ENCODE assay signal across 8 mouse cellular contexts in the genomic region with DNA sequence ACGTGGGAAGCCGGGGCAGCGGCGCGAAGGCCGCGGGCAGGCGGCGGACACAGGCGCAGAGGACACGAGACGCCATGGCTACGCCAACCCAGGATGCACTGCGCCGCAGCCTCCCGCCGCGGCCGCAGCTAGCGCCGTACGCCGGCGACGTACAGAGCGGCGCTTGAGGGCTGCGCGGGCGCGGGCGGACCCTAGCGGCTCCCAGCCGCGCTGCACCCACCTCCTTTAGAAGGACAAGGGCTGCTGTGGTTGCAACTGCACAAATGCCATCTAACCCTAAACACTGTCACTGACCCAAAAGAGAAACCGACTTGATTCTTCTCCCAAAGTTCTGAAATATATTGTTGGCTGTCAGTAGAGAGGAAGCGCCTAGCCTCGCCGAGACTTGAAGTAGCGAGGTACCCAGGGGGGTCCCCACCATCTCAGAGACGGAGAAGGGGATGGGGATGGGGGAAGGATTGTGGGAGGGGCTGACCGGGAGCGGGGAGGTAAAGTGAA. TPM values are rescaled to one million over a fixed set of nuclear protein-coding genes. Genes with fewer than 3 reads are reported as not detected.
A peak's percentile ranks its signal among the peaks of the same experiment; 100 is the strongest.
DNase-seq lines count a peak whose midpoint lies in the region; ATAC-seq and TF ChIP-seq lines count a peak whose summit lies in the region.

A gene (minus strand): TSS at position 140 of the 498 bp plus-strand sequence.

- TF ChIP-seq CTCF in midbrain, postnatal 0 days (IDR thresholded peaks at IDR 0.05): peak; percentile 79

- peak within 1 kb of the TSS; percentile 81 for H3K4me2 ChIP-seq in embryonic facial prominence, embryonic 14.5 days (ENCODE audit: low read depth, low read length)
- peak within 1 kb of the TSS; percentile 79 for H3K4me2 ChIP-seq in limb, embryonic 14.5 days (replicated peaks; ENCODE audit: low read depth, low read length, severe bottlenecking)
- H3K4me2 ChIP-seq in midbrain, postnatal 0 days (ENCODE audit: low read depth, low read length, poor library complexity, severe bottlenecking): peak within 1 kb of the TSS; percentile 63

- H3K4me1 ChIP-seq in embryonic facial prominence, embryonic 14.5 days (ENCODE audit: control insufficient read depth, insufficient read depth, low read length): peaks cover 11% of the 10 kb centered on the region; the same call in 1 of the 2 replicates
- peaks cover 8% of the 10 kb centered on the region for H3K4me1 ChIP-seq in limb, embryonic 14.5 days (ENCODE audit: control insufficient read depth, insufficient read depth, low read length)
- peaks cover 5% of the 10 kb centered on the region; the same call in 1 of the 2 replicates for H3K4me1 ChIP-seq in midbrain, postnatal 0 days (ENCODE audit: insufficient read depth, low read length)

- no peaks in the 10 kb centered on the region for H3K9me3 ChIP-seq in embryonic facial prominence, embryonic 14.5 days (ENCODE audit: control insufficient read depth, low read length)
- H3K9me3 ChIP-seq in limb, embryonic 14.5 days (ENCODE audit: control insufficient read depth, low read length): no peaks in the 10 kb centered on the region
- no peaks in the 10 kb centered on the region for H3K9me3 ChIP-seq in midbrain, postnatal 0 days (ENCODE audit: low read length)

- peak within 1 kb of the TSS; percentile 90 for H3K9ac ChIP-seq in embryonic facial prominence, embryonic 14.5 days (ENCODE audit: low read depth, low read length)
- peak within 1 kb of the TSS; percentile 85 for H3K9ac ChIP-seq in limb, embryonic 14.5 days (ENCODE audit: low read depth, low read length, severe bottlenecking)
- H3K9ac ChIP-seq in midbrain, postnatal 0 days (replicated peaks; ENCODE audit: low read length, poor library complexity, severe bottlenecking): peak within 1 kb of the TSS; percentile 81

- WGBS in embryonic facial prominence, embryonic 14.5 days: 2% methylated on average over 13 of the region's 43 CpGs
- WGBS in limb, embryonic 14.5 days: 1% methylated on average over 34 of the region's 43 CpGs
- 1% methylated on average over 34 of the region's 43 CpGs for WGBS in midbrain, postnatal 0 days

- peak; percentile 89 for DNase-seq in 416B (ENCODE audit: low read depth)
- DNase-seq in adrenal gland, postnatal 4 days (ENCODE audit: low spot score in 2 of 2): peak; percentile 55 to 62
- DNase-seq in embryonic facial prominence, embryonic 14.5 days (ENCODE audit: low spot score): peak; percentile 94
- DNase-seq in heart, adult 8-10 months (ENCODE audit: low spot score): peak; percentile 84
- DNase-seq in kidney, adult 9 months: peak; percentile 88
- DNase-seq in limb, embryonic 14.5 days (ENCODE audit: low spot score): peak; percentile 93
- DNase-seq in midbrain, postnatal 0 days (ENCODE audit: low spot score): peak; percentile 95
- peak; percentile 74 to 83 for DNase-seq in spleen, postnatal 14 days (ENCODE audit: low spot score in 2 of 2)

- H3K27me3 ChIP-seq in embryonic facial prominence, embryonic 14.5 days (replicated peaks; ENCODE audit: control insufficient read depth, insufficient read depth, low read length): no peaks in the 10 kb centered on the region
- no peaks in the 10 kb centered on the region for H3K27me3 ChIP-seq in limb, embryonic 14.5 days (ENCODE audit: control insufficient read depth, insufficient read depth, low read length)
- no peaks in the 10 kb centered on the region for H3K27me3 ChIP-seq in midbrain, postnatal 0 days (ENCODE audit: insufficient read depth, low read length)

- peak within 1 kb of the TSS; percentile 74 for H3K4me3 ChIP-seq in embryonic facial prominence, embryonic 14.5 days (ENCODE audit: low read depth, low read length)
- H3K4me3 ChIP-seq in limb, embryonic 14.5 days (replicated peaks; ENCODE audit: low read length): peak within 1 kb of the TSS; percentile 66
- H3K4me3 ChIP-seq in midbrain, postnatal 0 days (ENCODE audit: low read depth, low read length): peak within 1 kb of the TSS; percentile 64

- peak; percentile 99 for ATAC-seq in embryonic facial prominence, embryonic 14.5 days (ENCODE audit: low read depth)
- ATAC-seq in limb, embryonic 14.5 days (ENCODE audit: low FRiP score, low read depth): peak; percentile 99
- peak; percentile 98 for ATAC-seq in midbrain, postnatal 0 days (ENCODE audit: low FRiP score)

- TF ChIP-seq POLR2A in limb, embryonic 14.5 days (IDR thresholded peaks at IDR 0.05; ENCODE audit: borderline replicate concordance, extremely low read depth, insufficient read depth, insufficient read length): 0 out of 2 replicates have a peak, but pooled peaks have one; percentile 13

- no peak within 1 kb of the TSS; the same call in 1 of the 2 replicates for H3K27ac ChIP-seq in embryonic facial prominence, embryonic 14.5 days (replicated peaks; ENCODE audit: low read depth, low read length)
- no peak within 1 kb of the TSS for H3K27ac ChIP-seq in limb, embryonic 14.5 days (replicated peaks; ENCODE audit: low read depth, low read length)
- H3K27ac ChIP-seq in midbrain, postnatal 0 days (ENCODE audit: low read depth, low read length): peak within 1 kb of the TSS; percentile 59; the same call in 1 of the 2 replicates

- H3K36me3 ChIP-seq in embryonic facial prominence, embryonic 14.5 days (ENCODE audit: control insufficient read depth, insufficient read depth, low read length): peaks cover 18% of the 10 kb centered on the region; the same call in 1 of the 2 replicates
- peaks cover 18% of the 10 kb centered on the region for H3K36me3 ChIP-seq in limb, embryonic 14.5 days (ENCODE audit: control insufficient read depth, insufficient read depth, low read length)
- peaks cover 7% of the 10 kb centered on the region; the same call in 1 of the 2 replicates for H3K36me3 ChIP-seq in midbrain, postnatal 0 days (ENCODE audit: insufficient read depth, low read length)

RNA-seq across cellular contexts. Expression of the gene that starts here (rescaled TPM):
- 100 to 1,000 TPM; 367 to 408 TPM for total RNA-seq in adrenal gland, postnatal 4 days (2021)
- 559 and 632 TPM in 2 replicates for polyA plus RNA-seq in embryonic facial prominence, embryonic 14.5 days (2014; fragmentation: Nextera tagmentation; extraction: Ambion mirVana)
- 1,000 to 10,000 TPM; 1,624 to 1,874 (median 1,747) TPM for total RNA-seq in heart, adult 8-10 months (2022)
- polyA plus RNA-seq in limb, embryonic 14.5 days (2012; rRNA removed): 127 and 148 TPM in 2 replicates
- 554 and 558 TPM in 2 replicates for polyA plus RNA-seq in limb, embryonic 14.5 days (2014; fragmentation: Nextera tagmentation; extraction: Ambion mirVana)
- 43.0 and 67.9 TPM in 2 replicates for total RNA-seq in midbrain, postnatal 0 days (2014; rRNA removed)
- polyA plus RNA-seq in midbrain, postnatal 0 days (2015; fragmentation: Nextera tagmentation; extraction: Ambion mirVana): 711 and 727 TPM in 2 replicates
